Mouse (Mus musculus): ENCODE measurements around the gene Ttll4. TPM values are rescaled to one million over a fixed set of nuclear protein-coding genes. Genes with fewer than 3 reads are reported as not detected.

Gene Ttll4
- polyA plus RNA-seq, 1 experiment from 2014 or later, result 48.6 TPM

DNA sequence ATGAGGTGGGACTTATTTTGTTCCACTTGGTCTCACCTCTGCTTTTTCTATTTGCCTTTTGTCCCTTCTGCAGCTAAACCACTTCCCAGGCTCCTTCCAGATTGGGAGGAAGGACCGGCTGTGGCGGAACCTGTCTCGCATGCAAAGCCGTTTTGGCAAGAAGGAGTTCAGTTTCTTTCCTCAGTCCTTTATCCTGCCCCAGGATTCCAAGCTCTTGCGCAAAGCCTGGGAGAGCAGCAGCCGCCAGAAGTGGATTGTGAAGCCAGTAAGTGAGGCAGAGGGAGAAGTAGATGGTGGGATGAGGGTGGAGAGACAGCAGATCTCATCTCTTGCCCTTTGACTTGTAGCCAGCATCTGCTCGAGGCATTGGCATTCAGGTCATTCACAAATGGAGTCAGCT lies 25.6 kb downstream of the Ttll4 start:
- ATAC-seq (ENCODE audit: low FRiP score), result no peak
- Histone ChIP-seq H3K4me2 (no peak overlapping the region), H3K4me3 (replicated peaks) (no peak overlapping the region), H3K9ac (no peak overlapping the region), H3K36me3 (replicated peaks) (peaks cover 93% of the 10 kb centered on the region), H3K27ac (no peak overlapping the region), H3K9me3 (no peaks in the 10 kb centered on the region), H3K27me3 (no peaks in the 10 kb centered on the region), H3K4me1 (no peaks in the 10 kb centered on the region)
- WGBS, result 92% methylated on average over 7 of the region's 7 CpGs

DNA sequence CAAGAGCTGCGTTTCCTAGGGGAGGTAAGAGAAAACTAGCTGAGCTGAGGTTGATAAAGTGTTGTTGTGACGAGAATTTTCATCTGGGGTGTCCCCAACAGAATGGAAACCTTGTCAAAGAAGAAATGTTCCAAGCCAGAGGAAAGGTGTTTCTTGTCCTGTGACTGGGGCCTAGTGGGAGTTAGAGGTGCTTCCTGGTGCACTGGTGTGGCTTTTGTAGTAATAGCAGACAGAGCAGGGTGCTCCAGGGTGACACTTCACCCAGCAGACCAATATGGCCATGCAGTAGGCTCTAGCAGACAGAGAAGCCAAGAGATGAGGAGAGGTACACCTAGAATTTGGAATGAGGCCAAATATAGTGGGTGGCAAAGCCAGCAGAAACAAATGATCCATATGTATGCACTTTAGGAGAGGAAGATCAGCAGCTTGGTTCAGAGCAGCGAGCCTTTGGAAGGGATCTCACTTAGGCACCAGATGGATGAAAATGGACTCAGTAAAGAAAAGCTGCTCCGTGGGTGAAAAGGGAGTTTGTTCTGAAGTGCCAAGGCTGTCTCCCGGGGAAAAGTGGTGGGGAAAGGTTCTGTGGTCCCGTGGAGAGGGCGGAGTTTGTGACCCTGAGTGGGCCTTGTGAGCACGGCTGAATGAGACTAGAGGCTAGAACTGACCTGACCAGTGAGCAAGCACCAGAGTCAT lies 32.5 kb downstream of the Ttll4 start:
- H3K27me3 ChIP-seq, result no peaks in the 10 kb centered on the region
- 91% methylated on average over 8 of the region's 8 CpGs for WGBS
- H3K4me2 ChIP-seq, result no peak overlapping the region
- no peak overlapping the region for H3K4me3 ChIP-seq (replicated peaks)
- no peaks in the 10 kb centered on the region for H3K9me3 ChIP-seq
- ATAC-seq (ENCODE audit: low FRiP score), result no peak
- H3K36me3 ChIP-seq (replicated peaks), result peaks cover 90% of the 10 kb centered on the region
- no peaks in the 10 kb centered on the region for H3K4me1 ChIP-seq
- H3K27ac ChIP-seq, result no peak overlapping the region
- H3K9ac ChIP-seq, result no peak overlapping the region

DNA sequence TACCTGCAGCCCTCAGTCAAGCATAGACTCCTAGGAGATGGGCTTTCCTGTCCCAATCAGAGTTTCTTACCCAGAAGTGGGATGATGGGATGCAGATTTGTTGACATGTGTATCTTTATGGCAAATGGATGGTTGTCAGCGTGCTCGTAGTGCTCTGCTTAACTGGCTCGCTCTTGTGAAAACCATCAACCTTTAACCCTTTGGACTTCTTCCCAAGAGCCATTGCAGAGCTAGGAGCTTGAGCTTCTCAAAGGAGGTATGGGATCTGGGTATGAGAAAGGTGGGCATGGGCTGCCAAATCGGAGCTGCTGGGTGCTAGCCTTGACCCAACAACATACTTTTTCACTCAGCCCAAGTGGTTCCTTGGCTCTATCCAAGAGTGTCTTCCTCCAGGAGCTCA lies 34.3 kb downstream of the Ttll4 start:
- H3K9me3 ChIP-seq, result no peaks in the 10 kb centered on the region
- H3K4me3 ChIP-seq (replicated peaks), result no peak overlapping the region
- no peak overlapping the region for H3K9ac ChIP-seq
- WGBS, result 95% methylated on average over 4 of the region's 4 CpGs
- H3K36me3 ChIP-seq (replicated peaks), result peaks cover 90% of the 10 kb centered on the region
- H3K27me3 ChIP-seq, result no peaks in the 10 kb centered on the region
- H3K4me1 ChIP-seq, result no peaks in the 10 kb centered on the region
- no peak overlapping the region for H3K4me2 ChIP-seq
- no peak for ATAC-seq (ENCODE audit: low FRiP score)
- no peak overlapping the region for H3K27ac ChIP-seq

DNA sequence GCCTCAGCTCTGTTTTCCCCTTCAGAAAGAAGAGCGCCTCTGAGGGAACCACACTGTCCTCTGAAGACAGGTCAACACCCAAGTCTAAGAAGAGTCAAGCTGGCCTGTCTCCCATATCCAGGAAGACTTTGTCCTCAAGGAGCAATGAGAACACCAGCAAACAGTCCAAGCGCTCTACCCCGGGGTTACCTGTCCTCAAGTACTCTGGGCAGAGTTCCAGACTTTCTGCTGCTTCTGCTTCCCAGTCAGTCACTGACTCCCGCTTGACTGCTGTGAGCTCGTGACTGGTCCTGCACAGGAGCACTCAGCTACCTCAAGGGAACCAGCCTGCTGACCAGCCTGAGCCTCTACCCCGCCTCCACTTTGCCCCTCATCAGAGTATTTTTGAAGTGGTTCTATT lies 35.9 kb downstream of the Ttll4 start:
- H3K36me3 ChIP-seq (replicated peaks), result peaks cover 82% of the 10 kb centered on the region
- ATAC-seq (ENCODE audit: low FRiP score), result no peak
- H3K9me3 ChIP-seq, result no peaks in the 10 kb centered on the region
- no peaks in the 10 kb centered on the region for H3K27me3 ChIP-seq
- H3K4me3 ChIP-seq (replicated peaks), result no peak overlapping the region
- H3K4me2 ChIP-seq, result no peak overlapping the region
- 95% methylated on average over 6 of the region's 6 CpGs for WGBS
- no peaks in the 10 kb centered on the region for H3K4me1 ChIP-seq
- no peak overlapping the region for H3K27ac ChIP-seq
- no peak overlapping the region for H3K9ac ChIP-seq

DNA sequence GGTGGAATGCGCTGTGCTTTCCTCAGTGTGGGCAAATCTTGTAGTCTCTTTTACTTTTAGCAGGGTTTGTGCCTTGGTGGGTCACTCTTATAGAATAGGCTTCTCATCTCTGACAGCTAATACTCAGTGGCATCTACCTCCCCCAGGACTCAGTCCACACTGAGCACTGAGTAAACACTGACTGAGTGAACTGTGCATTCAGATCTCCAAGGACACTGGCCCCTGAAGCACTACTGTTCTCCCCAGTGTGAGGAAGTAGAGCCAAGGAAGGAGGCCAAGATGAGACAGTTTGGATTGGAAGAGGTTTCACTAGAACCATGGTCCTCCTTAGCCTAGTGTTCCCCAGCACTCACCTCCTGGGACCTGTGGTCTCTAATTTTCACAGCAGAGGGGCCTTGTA lies 36.8 kb downstream of the Ttll4 start:
- no peak overlapping the region for H3K27ac ChIP-seq
- no peak overlapping the region for H3K4me2 ChIP-seq
- 100% methylated on average over 1 of the region's 1 CpGs for WGBS
- no peak overlapping the region for H3K4me3 ChIP-seq (replicated peaks)
- no peak overlapping the region for H3K9ac ChIP-seq
- peaks cover 85% of the 10 kb centered on the region for H3K36me3 ChIP-seq (replicated peaks)
- H3K9me3 ChIP-seq, result no peaks in the 10 kb centered on the region
- no peaks in the 10 kb centered on the region for H3K4me1 ChIP-seq
- H3K27me3 ChIP-seq, result no peaks in the 10 kb centered on the region
- no peak for ATAC-seq (ENCODE audit: low FRiP score)

DNA sequence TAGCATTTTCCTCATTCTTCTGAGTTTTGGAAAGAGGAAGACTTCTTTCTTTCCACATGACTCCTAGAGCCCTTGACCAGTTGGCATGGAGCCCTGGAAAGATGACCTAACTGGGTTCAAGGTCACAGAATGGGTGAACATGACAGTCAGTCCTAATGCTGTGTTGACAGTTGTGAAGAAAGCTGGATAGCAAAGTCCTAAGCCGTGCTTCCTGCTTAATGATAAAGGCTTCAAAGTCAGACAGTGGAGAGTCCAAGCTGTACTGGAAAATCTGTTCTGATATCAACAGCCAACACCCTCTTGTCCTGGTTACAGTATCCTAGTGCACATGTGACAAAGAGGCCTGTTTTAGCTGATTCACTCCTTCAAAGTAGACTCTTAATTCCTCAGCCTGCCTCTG lies 37.2 kb downstream of the Ttll4 start:
- no peak for ATAC-seq (ENCODE audit: low FRiP score)
- Histone ChIP-seq H3K27me3 (no peaks in the 10 kb centered on the region), H3K27ac (no peak overlapping the region), H3K9me3 (no peaks in the 10 kb centered on the region), H3K36me3 (replicated peaks) (peaks cover 84% of the 10 kb centered on the region), H3K4me1 (no peaks in the 10 kb centered on the region), H3K9ac (no peak overlapping the region), H3K4me2 (no peak overlapping the region), H3K4me3 (replicated peaks) (no peak overlapping the region)
- WGBS, result 91% methylated on average over 1 of the region's 1 CpGs

DNA sequence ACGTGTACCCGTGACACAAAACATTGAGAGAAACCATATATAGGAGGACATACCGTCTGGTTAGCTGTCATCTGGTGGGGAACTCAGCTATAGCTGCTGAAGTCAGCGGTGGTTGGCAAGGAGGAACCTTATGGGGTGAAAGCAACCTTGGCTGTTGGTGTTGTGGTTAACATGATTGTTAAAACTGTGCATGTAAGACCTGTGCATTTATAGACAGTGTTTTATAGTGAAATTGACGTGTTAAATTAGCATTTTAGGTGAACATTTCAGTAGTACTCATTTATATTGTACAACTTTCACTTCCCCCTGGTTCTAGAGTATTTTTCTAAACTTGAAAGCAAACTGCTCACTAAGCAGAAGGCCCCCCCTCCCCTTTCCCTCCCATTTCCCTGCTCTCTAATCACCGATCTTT lies 40.6 kb downstream of the Ttll4 start:
- no peaks in the 10 kb centered on the region for H3K9me3 ChIP-seq
- no peak overlapping the region for H3K9ac ChIP-seq
- no peak overlapping the region for H3K27ac ChIP-seq
- WGBS, result 94% methylated on average over 6 of the region's 6 CpGs
- no peak for ATAC-seq (ENCODE audit: low FRiP score)
- H3K27me3 ChIP-seq, result no peaks in the 10 kb centered on the region
- H3K4me3 ChIP-seq (replicated peaks), result no peak overlapping the region
- H3K4me1 ChIP-seq, result no peaks in the 10 kb centered on the region; the same call in 1 of the 2 replicates
- H3K36me3 ChIP-seq (replicated peaks), result peaks cover 55% of the 10 kb centered on the region
- H3K4me2 ChIP-seq, result no peak overlapping the region

DNA sequence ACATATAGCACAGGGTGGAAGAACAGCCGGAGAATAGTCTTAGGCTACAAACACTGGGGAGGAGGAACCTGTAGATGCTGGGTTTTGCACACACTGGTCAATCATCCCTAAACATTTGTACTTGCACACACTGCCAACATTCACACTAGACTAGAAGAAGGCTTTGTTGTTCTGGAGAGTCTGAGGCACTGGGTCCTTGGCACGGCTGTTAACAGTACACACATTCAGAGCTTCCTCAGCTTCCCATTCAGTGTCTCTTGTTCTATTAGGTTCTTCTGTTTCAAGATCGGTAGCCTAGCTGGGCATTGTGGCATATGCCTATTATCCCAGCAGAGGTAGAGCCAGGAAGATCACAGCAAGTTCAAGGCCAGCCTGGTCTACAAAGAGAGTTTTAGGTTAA lies 42.6 kb downstream of the Ttll4 start:
- no peaks in the 10 kb centered on the region; the same call in 1 of the 2 replicates for H3K4me1 ChIP-seq
- no peaks in the 10 kb centered on the region for H3K27me3 ChIP-seq
- H3K4me3 ChIP-seq (replicated peaks), result no peak overlapping the region
- H3K36me3 ChIP-seq (replicated peaks), result peaks cover 35% of the 10 kb centered on the region
- no peak overlapping the region for H3K27ac ChIP-seq
- ATAC-seq (ENCODE audit: low FRiP score), result no peak
- no peak overlapping the region for H3K4me2 ChIP-seq
- WGBS, result 88% methylated on average over 3 of the region's 3 CpGs
- H3K9ac ChIP-seq, result no peak overlapping the region
- H3K9me3 ChIP-seq, result no peaks in the 10 kb centered on the region

DNA sequence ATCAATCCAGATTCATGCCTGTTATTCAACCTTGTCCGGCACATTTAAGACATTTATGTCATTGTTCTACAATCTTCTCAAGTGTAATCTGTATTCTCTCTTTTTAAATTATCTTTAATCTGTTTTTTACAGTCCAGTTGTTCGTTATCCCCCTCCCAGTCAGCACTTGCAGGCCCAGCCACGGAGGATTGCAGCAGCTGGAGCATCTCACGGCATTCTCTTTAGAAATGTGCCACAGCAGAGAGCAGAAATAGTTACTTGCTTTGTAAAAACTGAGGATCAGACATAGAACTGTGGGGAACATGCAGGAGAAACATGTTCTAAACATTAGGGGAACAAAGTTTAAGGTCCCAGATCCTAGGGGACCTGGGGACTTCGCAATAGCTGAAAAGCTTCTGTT lies 43.5 kb downstream of the Ttll4 start:
- Histone ChIP-seq H3K4me3 (replicated peaks) (no peak overlapping the region), H3K4me1 (no peaks in the 10 kb centered on the region; the same call in 1 of the 2 replicates), H3K9ac (no peak overlapping the region), H3K4me2 (no peak overlapping the region), H3K27me3 (no peaks in the 10 kb centered on the region), H3K27ac (no peak overlapping the region), H3K9me3 (no peaks in the 10 kb centered on the region), H3K36me3 (replicated peaks) (peaks cover 27% of the 10 kb centered on the region)
- no peak for ATAC-seq (ENCODE audit: low FRiP score)
- WGBS, result 81% methylated on average over 5 of the region's 5 CpGs

DNA sequence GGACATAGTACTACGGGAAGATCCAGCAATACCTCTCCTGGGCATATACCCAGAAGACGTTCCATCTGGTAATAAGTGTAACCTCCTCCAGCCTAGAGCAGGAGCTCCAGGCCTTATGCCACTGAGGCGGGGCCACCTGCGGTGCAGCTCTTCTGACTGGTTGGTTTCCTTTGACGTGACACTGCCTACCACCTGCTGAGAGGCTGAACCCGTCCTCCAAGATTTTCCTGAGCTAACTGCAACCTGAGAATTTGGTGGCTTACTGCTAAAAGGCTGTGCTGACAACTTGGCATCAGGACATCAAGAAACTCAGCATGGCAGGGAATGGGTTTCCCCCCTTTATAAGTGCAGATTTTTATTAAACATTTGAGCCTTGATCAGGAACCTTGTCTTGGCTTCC lies 48.0 kb downstream of the Ttll4 start:
- H3K9ac ChIP-seq, result no peak overlapping the region
- H3K36me3 ChIP-seq (replicated peaks), result no peaks in the 10 kb centered on the region
- peaks cover 16% of the 10 kb centered on the region for H3K27me3 ChIP-seq
- peaks cover 12% of the 10 kb centered on the region for H3K4me1 ChIP-seq
- WGBS, result 42% methylated on average over 6 of the region's 6 CpGs
- no peak overlapping the region for H3K27ac ChIP-seq
- H3K4me3 ChIP-seq (replicated peaks), result no peak overlapping the region
- H3K4me2 ChIP-seq, result no peak overlapping the region
- no peak for ATAC-seq (ENCODE audit: low FRiP score)
- H3K9me3 ChIP-seq, result no peaks in the 10 kb centered on the region

DNA sequence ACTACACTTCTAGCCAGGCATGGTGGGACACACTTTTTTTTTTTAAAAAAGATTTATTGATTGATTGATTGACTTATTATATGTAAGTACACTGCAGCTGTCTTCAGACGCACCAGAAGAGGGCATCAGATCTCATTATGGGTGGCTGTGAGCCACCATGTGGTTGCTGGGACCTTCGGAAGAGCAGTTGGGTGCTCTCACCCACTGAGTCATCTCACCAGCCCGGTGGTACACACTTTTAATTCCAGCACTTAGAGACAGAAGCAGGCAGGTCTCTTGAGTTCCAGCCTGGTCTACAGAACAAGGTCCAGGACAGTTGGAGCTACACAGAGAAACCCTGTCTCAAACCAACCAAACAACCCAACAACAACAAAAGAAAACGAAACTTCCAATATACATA lies 50.5 kb downstream of the Ttll4 start:
- WGBS, result 79% methylated on average over 4 of the region's 4 CpGs
- H3K27ac ChIP-seq, result no peak overlapping the region
- no peak overlapping the region for H3K4me3 ChIP-seq (replicated peaks)

DNA sequence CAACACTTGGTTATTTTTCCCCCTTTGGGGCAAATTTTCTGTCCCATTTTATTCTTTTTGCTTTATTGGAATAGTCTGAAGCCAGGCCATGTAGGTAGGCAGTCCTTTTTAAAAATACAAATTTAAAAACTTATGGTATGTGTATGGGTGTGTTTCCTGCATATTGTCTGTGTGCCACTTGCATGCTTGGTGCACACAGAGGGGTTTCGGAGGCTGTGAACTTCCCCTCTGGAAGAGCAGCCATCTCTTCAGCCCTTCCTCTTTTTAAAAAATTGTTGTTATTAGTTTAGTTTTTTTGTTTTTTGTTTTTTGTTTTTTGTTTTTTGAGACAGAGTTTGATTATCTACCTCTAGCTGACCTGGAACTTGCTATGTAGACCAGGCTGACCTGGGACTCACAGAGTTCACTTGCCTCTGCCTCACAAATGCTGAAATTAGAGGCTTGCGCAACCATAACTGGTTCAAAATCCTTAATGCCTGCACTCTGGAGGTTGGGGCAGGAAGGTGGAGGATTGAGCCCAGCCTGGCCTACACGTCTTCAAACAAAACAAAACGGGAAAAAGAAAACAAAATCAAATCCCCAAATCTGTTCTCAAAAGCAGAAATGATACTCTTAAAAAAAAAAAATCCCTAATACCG lies 51.0 kb downstream of the Ttll4 start:
- WGBS, result 35% methylated on average over 5 of the region's 5 CpGs
- Histone ChIP-seq H3K36me3 (replicated peaks) (no peaks in the 10 kb centered on the region), H3K4me2 (peak overlapping the region; percentile 91), H3K4me1 (peaks cover 12% of the 10 kb centered on the region), H3K27me3 (peaks cover 20% of the 10 kb centered on the region), H3K9me3 (no peaks in the 10 kb centered on the region), H3K4me3 (replicated peaks) (peak overlapping the region; percentile 49), H3K9ac (peak overlapping the region; percentile 56), H3K27ac (no peak overlapping the region)
- ATAC-seq (ENCODE audit: low FRiP score), result no peak

More for the DNA sequence above, 50.5 kb downstream of the Ttll4 start:
- no peak overlapping the region for H3K4me2 ChIP-seq
- no peaks in the 10 kb centered on the region for H3K9me3 ChIP-seq
- peaks cover 20% of the 10 kb centered on the region for H3K27me3 ChIP-seq
- H3K9ac ChIP-seq, result no peak overlapping the region
- ATAC-seq (ENCODE audit: low FRiP score), result no peak
- peaks cover 12% of the 10 kb centered on the region for H3K4me1 ChIP-seq
- H3K36me3 ChIP-seq (replicated peaks), result no peaks in the 10 kb centered on the region

All from forebrain, embryonic 12.5 days (tissue).